Mouse (Mus musculus) bone marrow, adult 2 months (tissue): ENCODE measurements around the gene Cdh23.

Source experiments
- CTCF ChIP-seq: fragments of 200-500 bp; IDR thresholded peaks from 2 replicates; pipeline ENCODE4 v1.5.1; 2011; ENCODE audit warnings: low read length, control low read depth; ENCODE audit not compliant: control insufficient read depth, insufficient read depth
- POLR2A ChIP-seq: fragments of 200-500 bp; IDR thresholded peaks from 2 replicates; pipeline ENCODE4 v1.6.1; 2011; ENCODE audit warnings: low read depth, mild to moderate bottlenecking, control low read depth, low read length, borderline replicate concordance; ENCODE audit not compliant: control insufficient read depth

DNA sequence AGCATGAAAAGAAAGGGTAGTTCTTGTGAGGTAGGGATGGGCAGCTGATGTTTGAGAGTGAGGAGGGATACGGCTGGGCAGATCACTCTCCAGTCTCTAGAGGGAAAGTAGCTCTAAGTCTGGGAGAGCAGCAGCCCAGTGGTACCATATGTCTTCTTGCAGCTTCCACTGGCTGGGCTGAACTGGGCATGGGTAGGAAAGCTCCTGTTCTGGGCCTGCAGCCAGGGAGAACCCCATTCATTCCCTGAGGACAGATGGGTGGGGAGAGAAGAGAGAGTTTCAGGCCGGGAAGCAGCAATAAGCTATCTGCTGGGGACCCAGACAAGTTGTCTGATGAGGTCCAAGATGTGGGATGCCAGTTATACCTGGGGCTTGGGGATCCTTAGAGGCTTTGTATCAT, 326.2 kb downstream of the Cdh23 start:
- TF ChIP-seq CTCF (no peak), POLR2A (no peak)
